Mouse (Mus musculus) testis, postnatal 10 days (tissue): Measurements from ENCODE around the gene Mylk.
A peak's percentile ranks its signal among the peaks of the same experiment; 100 is the strongest.

Source experiments
- DNase-seq: peaks from one replicate; pipeline ENCODE4 v3.0.0; 2021; ENCODE audit warnings: low spot score

Mylk gene

DNA sequence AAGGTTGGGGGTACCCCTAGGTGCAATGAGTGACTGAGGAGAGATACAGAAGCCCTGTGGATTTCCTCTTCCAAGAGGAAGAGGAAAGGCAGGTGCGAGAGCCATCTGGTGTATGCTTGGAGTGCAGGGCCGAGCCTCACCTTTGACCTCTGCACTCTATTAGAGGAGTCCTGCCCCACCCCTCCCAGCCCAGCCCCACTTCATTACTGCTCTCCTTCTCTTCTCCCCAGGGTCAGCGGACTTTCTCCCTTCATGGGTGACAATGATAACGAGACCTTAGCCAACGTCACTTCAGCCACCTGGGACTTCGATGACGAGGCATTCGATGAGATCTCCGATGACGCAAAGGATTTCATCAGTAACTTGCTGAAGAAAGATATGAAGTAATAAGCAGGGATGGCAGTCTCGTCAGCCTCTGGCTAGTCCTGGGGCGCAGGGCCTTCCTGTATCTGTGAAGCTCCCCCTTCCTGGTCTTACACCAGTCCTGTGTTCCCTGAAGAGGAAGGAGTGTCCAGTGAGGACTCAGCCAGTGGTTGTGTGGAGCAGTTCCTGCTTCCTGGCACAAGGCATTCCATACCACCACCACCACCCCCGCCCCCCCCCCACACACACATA is 241.3 kb downstream of the Mylk start:
- DNase-seq, result no peak

DNA sequence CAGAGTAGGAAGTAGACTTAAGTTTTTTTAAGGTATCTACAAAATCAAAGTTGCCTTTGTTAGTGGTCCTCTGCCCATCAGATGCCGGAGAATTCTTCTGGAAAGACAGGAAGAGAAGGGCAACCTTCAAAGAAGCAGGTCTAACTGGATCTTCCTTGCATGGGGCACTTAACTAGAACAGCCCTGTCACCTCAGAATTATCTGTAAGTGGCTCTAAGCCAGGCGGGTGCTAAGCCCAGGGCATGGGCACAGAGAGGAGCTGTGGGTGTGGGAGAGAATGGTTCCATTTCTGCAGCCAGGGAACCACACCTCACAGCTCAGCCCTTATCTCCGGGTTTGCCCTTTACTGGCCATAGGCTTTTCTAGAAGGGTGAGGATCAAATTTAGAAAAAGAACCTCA is 246.4 kb downstream of the Mylk start:
- no peak for DNase-seq

- DNase-seq, result no peak
Measured at GRCm38 (mm10) chr16:34992854-34993253, 247.8 kb downstream of the Mylk start.

GRCm38 (mm10) chr16:34993694-34994330 is 248.8 kb downstream of the Mylk start:
- no peak for DNase-seq

DNA sequence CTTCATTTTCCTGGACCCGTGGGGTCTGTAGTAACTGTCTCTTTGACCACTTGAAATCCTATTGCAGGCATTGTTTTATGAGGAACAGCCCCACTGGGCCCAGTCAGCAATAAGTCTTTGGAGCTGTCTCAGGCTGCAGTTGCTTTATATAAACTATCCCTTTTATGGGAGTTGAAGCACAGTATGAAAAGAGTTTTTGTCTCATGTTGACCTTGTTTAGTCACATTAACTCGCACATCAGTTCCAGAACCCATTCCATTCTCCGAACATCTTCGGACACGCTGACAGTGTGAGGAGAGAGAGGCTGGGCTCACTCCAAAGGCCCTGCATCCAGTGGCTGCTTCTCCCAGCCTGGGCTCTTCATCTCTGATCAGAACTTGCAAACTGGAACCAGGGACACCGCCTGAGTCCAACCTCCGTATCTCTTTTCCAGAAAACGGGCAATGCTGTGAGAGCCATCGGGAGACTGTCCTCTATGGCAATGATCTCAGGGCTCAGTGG is 249.7 kb downstream of the Mylk start:
- DNase-seq, result peak; percentile 63

- peak; percentile 88 for DNase-seq
Measured at GRCm38 (mm10) chr16:34996133-34996532, 251.1 kb downstream of the Mylk start.

DNA sequence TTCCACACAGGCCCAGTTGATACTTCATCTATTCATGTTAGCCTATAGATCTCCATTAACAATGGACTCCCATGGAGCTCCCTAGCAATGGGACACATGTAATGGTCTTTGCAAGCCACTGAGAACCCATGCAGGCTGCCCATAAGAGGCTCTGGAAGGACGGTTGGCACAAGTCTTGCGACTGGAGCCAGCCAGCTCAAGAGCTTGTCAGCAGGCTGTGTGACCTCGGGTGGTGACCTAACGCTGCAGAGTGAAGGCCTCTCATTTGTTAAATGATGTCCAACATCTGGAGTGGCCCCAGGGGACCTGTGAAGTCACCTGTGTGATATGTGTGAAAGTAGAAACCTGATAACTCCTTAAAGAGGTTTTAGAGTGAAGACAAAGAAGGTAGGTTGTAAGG is 252.0 kb downstream of the Mylk start:
- no peak for DNase-seq

DNA sequence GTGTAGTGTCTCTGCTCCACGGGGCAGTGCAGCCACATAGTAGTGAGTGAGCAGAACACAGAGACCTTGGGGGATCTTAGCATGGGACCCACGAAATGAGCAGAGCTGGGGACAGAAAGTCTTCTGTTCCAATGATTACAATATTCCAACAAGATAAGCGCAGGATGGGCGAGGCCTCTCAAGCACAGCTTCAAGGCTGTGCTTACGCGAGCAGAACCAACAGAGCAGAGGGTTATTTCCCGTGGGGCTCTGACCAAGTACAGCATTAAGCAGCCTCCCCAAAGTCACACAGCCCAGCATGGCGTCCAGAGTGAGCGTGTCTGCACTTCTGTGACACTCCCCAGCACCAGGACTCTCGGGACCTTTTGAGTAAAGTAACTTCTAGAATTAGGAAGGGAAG is 252.6 kb downstream of the Mylk start:
- DNase-seq, result peak; percentile 62

GRCm38 (mm10) chr16:34999016-34999415 is 254.0 kb downstream of the Mylk start:
- DNase-seq, result no peak

GRCm38 (mm10) chr16:34999986-35000385 is 255.0 kb downstream of the Mylk start:
- DNase-seq, result no peak

- DNase-seq, result no peak
Measured at GRCm38 (mm10) chr16:35000923-35001560, 256.0 kb downstream of the Mylk start.

GRCm38 (mm10) chr16:35004356-35004755 is 259.3 kb downstream of the Mylk start:
- DNase-seq, result no peak

DNA sequence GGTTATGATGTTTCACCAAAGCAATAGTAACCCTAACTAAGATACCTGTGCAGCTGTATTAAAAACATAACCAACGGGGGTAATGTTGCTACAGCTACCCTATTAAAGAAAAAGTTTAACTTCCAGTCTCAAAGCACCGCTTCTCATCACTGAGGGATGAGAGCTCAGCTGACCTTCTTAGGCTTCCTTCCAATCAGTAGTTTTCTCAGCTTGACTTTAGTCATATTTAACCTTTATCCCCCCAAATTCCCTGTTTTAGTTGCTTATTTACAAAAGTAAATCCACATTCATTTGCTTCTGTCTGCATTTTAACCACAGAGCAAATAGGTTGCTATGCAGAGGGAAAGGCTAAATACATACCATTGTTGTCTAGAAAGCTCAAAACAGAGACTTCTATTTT is 259.7 kb downstream of the Mylk start:
- no peak for DNase-seq

DNA sequence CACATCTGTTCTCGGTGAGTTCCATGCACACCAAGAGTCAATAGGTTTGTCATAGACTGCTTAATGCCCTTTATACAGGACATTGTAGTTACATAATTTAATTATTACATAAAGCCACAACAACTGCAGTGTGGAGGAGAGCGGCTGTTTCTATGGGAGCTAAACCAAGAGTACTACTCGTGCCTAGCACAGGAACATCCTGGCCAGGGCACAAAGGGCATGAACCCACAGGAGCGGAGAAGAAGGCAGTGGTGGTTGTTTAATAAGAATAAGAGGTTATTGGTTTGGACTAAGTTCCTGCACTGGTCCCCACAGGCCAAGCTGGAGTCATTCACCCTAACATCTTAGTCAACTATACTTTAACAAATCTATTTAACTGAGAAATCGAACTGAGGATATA is 261.2 kb downstream of the Mylk start:
- DNase-seq, result no peak

- DNase-seq, result no peak
Measured at GRCm38 (mm10) chr16:35007361-35007760, 262.4 kb downstream of the Mylk start.

DNA sequence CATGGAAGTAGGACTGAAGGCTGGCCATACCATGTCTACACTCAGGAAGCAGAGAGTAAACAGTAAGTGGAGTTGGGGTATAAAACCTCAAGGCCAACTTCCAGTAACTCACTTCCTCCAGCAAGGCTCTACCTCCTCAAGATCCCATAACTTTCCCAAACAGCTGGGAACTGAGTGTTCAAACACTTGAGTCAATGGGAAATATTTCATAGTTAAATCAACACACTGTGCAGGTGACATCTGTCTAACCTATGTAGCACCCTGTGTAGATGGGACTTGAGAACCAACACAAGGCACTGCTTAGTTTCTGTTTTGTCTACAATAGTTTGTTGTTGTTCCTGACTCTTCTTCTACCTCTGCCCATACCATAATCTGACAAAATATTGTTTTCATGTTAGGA is 263.4 kb downstream of the Mylk start:
- DNase-seq, result no peak

DNA sequence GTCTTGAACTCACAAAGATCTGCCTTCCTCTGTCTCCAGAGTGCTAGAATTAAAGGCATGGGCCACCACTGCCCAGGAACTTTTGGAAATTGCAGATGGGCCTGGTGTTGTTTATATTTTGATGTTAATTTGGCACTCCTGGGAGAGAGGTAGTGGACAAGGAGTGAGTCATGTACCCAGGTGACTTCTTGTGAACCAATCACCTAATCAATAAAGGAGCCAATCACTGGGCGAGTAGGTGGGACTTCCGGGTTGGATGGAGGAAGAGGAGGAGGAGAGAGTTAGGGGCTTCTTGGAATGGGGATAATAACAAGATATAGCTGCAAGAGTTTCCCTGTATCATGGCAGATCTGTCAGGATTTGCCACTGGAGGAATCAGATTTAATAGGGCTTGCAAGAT is 268.5 kb downstream of the Mylk start:
- no peak for DNase-seq

DNA sequence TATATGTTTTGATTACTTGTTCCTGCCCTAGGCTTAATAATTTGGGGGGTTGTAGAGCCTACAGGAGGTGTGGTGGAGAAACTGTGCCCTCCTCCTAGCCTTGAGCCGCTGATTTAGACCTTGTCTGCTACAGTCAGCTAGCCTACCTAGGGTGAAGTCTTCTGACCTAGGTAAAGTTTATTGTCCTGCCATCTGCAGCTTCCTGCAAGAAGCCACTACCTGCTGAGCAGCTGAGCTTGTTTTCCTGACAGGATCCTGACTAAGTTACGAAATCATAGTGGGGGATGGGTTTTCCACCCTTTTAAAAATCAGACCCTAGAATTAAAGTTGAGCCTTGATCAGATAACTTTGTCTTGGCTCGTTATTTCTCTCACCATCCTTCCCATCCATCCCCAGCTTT is 271.5 kb downstream of the Mylk start:
- DNase-seq, result no peak

GRCm38 (mm10) chr16:35018470-35018974 is 273.5 kb downstream of the Mylk start:
- no peak for DNase-seq

DNA sequence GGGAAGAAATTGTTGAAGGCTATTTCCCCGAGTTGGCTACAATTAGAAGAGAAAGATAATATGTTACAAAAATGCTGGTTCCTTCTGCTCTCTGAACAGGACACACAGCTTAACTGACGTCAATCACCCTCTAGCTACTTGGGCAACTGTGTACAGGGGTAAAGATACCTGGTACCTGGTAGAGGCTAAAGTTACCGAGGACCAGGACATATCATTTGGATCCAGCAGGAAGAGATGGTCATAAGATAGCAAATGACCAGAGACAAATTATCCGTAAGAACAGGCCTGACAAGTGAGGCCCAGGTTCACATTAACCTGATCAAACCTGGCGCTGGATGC is 276.9 kb downstream of the Mylk start:
- DNase-seq, result no peak

DNA sequence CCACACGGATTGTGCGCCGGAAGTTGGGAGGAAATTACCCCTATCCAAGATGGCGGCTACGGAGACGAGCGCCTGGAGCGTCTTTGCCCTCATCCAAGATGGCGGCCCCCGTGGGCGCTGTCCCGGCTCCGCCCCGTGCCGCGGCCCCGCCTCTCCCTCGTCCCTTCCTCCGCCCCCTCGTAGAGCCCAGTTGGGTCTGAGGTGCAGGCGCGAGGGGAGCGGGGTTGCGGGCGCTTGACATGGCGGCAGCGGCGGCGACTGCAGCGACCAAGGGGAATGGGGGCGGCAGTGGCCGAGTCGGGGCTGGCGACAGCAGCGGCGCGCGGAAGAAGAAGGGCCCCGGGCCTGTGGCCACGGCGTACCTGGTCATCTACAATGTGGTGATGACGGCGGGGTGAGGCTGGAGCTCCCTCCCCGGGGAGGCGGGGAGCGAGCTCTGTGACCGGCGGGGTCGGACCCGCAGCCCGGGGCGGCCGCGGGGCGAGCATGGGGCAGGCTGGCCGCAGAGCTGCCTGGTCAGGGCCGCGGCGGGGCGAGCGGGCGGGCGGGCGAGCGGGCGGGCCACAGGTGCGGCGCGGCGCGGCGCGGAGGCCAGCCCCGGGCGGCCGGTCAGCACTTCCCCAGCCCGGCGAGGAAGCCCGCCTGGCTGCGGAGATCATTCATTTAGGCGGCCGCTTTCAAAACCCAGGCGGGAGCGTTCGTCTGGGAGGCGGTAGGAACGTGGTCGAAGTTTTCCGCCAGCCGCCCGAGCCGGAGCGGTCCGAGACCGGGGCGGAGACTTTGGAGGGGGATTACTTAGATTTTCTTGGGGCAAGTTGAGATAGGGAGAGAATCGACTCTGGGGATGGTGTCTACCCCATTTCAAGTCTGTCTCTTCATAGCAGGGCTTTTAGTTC is 277.5 kb downstream of the Mylk start, which contains the start of gene Hacd2:
TSS of gene Hacd2 (plus strand) at position 187 of the 896 bp plus-strand sequence.
- DNase-seq, result peak; percentile 98

DNA sequence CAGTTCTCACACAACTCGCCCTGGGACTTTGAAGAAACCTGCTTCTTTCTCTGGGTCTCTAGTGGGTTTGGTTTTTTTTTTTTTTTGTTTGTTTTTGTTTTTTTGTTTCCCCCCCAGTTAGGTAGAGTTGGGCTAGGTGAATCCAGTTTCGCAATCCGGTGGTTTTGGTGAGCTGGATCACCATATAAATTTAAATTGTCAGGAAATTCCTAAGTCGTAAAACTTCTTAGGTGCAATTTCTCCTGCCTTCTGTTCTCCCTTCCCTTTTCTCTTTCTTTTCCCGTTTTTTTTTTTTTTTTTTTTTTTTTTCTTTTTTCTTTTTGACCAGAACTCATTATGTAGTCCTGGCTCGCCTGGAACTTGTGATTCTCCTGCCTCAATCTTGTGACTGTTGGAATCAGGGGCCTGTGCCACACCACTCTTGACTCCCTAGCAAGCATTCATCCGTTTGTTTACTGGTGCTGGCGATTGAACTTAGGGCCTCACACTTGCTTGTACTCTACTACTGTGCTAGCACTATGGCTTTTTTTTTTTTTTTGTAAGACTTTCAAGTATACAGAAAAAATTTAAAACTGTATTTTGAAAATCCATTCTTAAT is 278.2 kb downstream of the Mylk start:
- no peak for DNase-seq
